Mouse (Mus musculus) lung, postnatal 0 days (tissue): Measurements from ENCODE around the gene Galnt9.

Experiments used
- CTCF ChIP-seq: IDR thresholded peaks from 2 replicates; pipeline ENCODE4 v1.5.1; 2016; ENCODE audit warnings: antibody characterized with exemption, mild to moderate bottlenecking
- EP300 ChIP-seq: IDR thresholded peaks from 2 replicates; pipeline ENCODE4 v1.6.1; 2016; ENCODE audit warnings: antibody characterized with exemption, mild to moderate bottlenecking, control low read depth

DNA sequence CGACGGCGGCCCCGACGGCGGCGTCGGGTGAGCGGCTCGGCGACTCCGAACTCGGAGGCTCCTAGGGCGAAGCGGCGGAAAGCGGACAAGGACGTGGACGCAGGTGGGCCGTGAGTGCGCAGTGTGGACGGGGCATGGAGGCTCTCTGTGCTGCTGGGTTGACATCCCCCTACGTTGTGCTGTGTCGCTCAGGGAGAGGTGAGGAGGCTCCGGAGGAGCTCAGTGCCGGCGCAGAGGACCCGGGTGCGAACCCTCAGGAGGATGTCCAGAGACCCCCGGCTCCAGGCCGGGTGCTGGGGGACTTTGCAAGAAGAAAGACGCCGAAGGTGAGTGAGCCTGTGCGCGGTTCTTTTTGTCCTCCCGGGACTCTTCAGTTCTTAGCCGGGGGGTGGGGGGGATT, 109.5 kb downstream of the Galnt9 start:
- no peak for TF ChIP-seq EP300
- no peak for TF ChIP-seq CTCF
